Mouse (Mus musculus): ENCODE data around the gene Oser1.
A peak's percentile ranks its signal among the peaks of the same experiment; 100 is the strongest.

Oser1 gene

GRCm38 (mm10) chr2:163458539-163459265 is 34.2 kb upstream of the Oser1 start:
- Histone ChIP-seq H3K4me1 (replicated peaks; ENCODE audit: low read depth, low read length) (peaks cover 71% of the 10 kb centered on the region), H3K27me3 (ENCODE audit: insufficient read depth, low read length) (no peaks in the 10 kb centered on the region), H3K4me3 (replicated peaks; ENCODE audit: low read length) (peak overlapping the region; percentile 71), H3K9me3 (ENCODE audit: low read length) (peaks cover 21% of the 10 kb centered on the region), H3K36me3 (ENCODE audit: insufficient read depth, low read length) (peaks cover 15% of the 10 kb centered on the region; the same call in 1 of the 2 replicates)
- TF ChIP-seq POU5F1 (IDR thresholded peaks at IDR 0.05; ENCODE audit: borderline replicate concordance, low read length), result no peak
- no peak for TF ChIP-seq CTCF (conservative IDR thresholded peaks at IDR 0.05; ENCODE audit: low read length)
- TF ChIP-seq NANOG (IDR thresholded peaks at IDR 0.05; ENCODE audit: borderline replicate concordance, low read length), result no peak

- peaks cover 5% of the 10 kb centered on the region for H3K27me3 ChIP-seq (ENCODE audit: insufficient read depth, low read length)
- H3K9me3 ChIP-seq (ENCODE audit: low read length), result no peaks in the 10 kb centered on the region
- H3K4me1 ChIP-seq (replicated peaks; ENCODE audit: low read depth, low read length), result peaks cover 58% of the 10 kb centered on the region
- TF ChIP-seq POU5F1 (IDR thresholded peaks at IDR 0.05; ENCODE audit: borderline replicate concordance, low read length) (no peak), CTCF (conservative IDR thresholded peaks at IDR 0.05; ENCODE audit: low read length) (no peak), NANOG (IDR thresholded peaks at IDR 0.05; ENCODE audit: borderline replicate concordance, low read length) (no peak)
- no peaks in the 10 kb centered on the region for H3K36me3 ChIP-seq (ENCODE audit: insufficient read depth, low read length)
- peak overlapping the region; percentile 32 for H3K4me3 ChIP-seq (replicated peaks; ENCODE audit: low read length)
Observed at GRCm38 (mm10) chr2:163453378-163453777, 28.9 kb upstream of the Oser1 start.

DNA sequence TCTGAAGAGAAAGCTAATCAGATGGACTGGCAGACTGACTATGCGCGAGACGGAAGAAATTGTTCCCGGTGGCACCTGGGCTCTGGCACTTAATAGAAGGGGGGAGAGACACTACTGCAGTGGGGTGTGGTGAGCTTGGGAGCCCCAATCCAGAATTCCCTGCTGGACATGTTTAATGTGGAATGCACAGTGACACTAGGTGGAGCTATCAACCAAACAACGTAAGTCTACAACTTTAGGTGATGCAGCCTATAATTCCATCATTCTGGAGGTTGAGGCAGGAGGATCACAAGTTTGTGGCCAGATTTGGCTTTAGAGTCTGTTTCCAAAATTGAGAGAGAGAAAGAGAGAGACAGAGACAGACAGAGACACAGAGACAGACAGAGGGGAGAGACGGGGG is 28.2 kb upstream of the Oser1 start:
- Histone ChIP-seq H3K4me1 (replicated peaks; ENCODE audit: low read depth, low read length) (peaks cover 52% of the 10 kb centered on the region), H3K4me3 (replicated peaks; ENCODE audit: low read length) (no peak overlapping the region), H3K27me3 (ENCODE audit: insufficient read depth, low read length) (peaks cover 5% of the 10 kb centered on the region), H3K36me3 (ENCODE audit: insufficient read depth, low read length) (no peaks in the 10 kb centered on the region), H3K9me3 (ENCODE audit: low read length) (no peaks in the 10 kb centered on the region)
- TF ChIP-seq CTCF (conservative IDR thresholded peaks at IDR 0.05; ENCODE audit: low read length) (no peak), NANOG (IDR thresholded peaks at IDR 0.05; ENCODE audit: borderline replicate concordance, low read length) (no peak), POU5F1 (IDR thresholded peaks at IDR 0.05; ENCODE audit: borderline replicate concordance, low read length) (no peak)

GRCm38 (mm10) chr2:163450668-163451295 is 26.3 kb upstream of the Oser1 start:
- no peak overlapping the region for H3K4me3 ChIP-seq (replicated peaks; ENCODE audit: low read length)
- H3K4me1 ChIP-seq (replicated peaks; ENCODE audit: low read depth, low read length), result peaks cover 64% of the 10 kb centered on the region
- no peaks in the 10 kb centered on the region for H3K9me3 ChIP-seq (ENCODE audit: low read length)
- no peaks in the 10 kb centered on the region for H3K36me3 ChIP-seq (ENCODE audit: insufficient read depth, low read length)
- H3K27me3 ChIP-seq (ENCODE audit: insufficient read depth, low read length), result peaks cover 5% of the 10 kb centered on the region
- no peak for TF ChIP-seq CTCF (conservative IDR thresholded peaks at IDR 0.05; ENCODE audit: low read length)
- TF ChIP-seq POU5F1 (IDR thresholded peaks at IDR 0.05; ENCODE audit: borderline replicate concordance, low read length), result no peak
- no peak for TF ChIP-seq NANOG (IDR thresholded peaks at IDR 0.05; ENCODE audit: borderline replicate concordance, low read length)

DNA sequence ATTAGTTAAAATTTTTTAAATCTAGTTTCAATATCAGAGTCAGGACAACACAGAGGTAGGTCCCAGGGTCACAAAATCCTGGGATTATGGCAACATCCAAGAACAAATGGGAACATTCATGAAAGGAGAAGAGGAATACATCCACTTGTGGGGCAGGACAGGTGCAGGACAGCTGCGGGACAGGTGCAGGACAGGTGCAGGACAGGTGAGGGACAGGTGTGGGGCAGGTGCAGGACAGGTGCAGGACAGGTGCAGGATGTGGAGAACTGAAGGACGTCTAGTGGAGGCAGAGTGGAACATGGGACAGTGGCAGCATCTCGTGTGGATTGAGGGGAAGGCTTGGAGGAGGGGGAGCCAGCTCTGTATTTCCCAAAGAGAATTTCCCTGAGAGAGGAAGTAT is 24.8 kb upstream of the Oser1 start:
- Histone ChIP-seq H3K27me3 (ENCODE audit: insufficient read depth, low read length) (peaks cover 5% of the 10 kb centered on the region), H3K9me3 (ENCODE audit: low read length) (no peaks in the 10 kb centered on the region), H3K4me3 (replicated peaks; ENCODE audit: low read length) (no peak overlapping the region), H3K4me1 (replicated peaks; ENCODE audit: low read depth, low read length) (peaks cover 57% of the 10 kb centered on the region), H3K36me3 (ENCODE audit: insufficient read depth, low read length) (no peaks in the 10 kb centered on the region)
- TF ChIP-seq CTCF (conservative IDR thresholded peaks at IDR 0.05; ENCODE audit: low read length) (no peak), POU5F1 (IDR thresholded peaks at IDR 0.05; ENCODE audit: borderline replicate concordance, low read length) (no peak), NANOG (IDR thresholded peaks at IDR 0.05; ENCODE audit: borderline replicate concordance, low read length) (no peak)

DNA sequence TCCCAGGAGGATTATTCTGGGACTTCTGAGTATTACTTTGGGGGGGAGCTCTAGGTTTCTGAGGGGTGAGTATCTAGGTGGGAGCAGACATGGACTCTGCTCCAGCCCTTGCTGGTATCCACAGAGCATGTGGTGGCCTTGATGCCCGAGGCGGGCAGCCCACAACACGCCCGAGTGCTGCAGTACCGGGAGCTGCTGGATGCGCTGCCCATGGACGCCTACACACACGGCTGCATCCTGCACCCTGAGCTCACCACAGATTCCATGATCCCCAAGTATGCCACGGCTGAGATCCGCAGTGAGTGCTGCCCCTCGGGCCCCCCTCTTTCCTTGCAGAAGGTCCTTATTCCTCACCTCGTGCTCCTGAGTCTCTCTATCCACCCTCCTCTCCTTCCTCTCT is 22.9 kb upstream of the Oser1 start:
- peaks cover 50% of the 10 kb centered on the region for H3K4me1 ChIP-seq (replicated peaks; ENCODE audit: low read depth, low read length)

DNA sequence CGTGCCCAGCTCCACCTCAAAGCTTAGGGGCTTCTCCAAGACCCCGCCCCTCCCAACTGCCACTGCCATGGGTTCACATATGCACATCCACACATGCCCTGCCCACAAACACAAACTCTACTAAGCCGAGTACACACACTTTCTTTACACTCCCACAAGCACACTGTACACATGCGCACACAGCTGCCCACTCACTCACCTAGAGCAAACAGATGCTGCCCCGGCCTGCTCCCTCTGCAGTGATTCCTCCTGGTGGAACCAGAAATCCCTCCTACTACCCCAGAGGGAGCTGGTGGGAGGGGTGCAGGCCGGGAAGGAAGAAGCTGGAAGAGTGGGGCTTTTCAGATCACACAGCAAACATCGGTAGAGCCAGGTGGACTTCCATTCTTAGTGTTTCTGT is 19.5 kb upstream of the Oser1 start:
- Histone ChIP-seq H3K27me3 (ENCODE audit: insufficient read depth, low read length) (0 out of 2 replicates have a peak, but pooled peaks cover 6% of the 10 kb centered on the region), H3K4me3 (replicated peaks; ENCODE audit: low read length) (peak overlapping the region; percentile 43), H3K4me1 (replicated peaks; ENCODE audit: low read depth, low read length) (peaks cover 40% of the 10 kb centered on the region), H3K36me3 (ENCODE audit: insufficient read depth, low read length) (no peaks in the 10 kb centered on the region), H3K9me3 (ENCODE audit: low read length) (no peaks in the 10 kb centered on the region)
- TF ChIP-seq POU5F1 (IDR thresholded peaks at IDR 0.05; ENCODE audit: borderline replicate concordance, low read length) (no peak), CTCF (conservative IDR thresholded peaks at IDR 0.05; ENCODE audit: low read length) (no peak), NANOG (IDR thresholded peaks at IDR 0.05; ENCODE audit: borderline replicate concordance, low read length) (no peak)

More for the DNA sequence above, 22.9 kb upstream of the Oser1 start:
- Histone ChIP-seq H3K27me3 (ENCODE audit: insufficient read depth, low read length) (peaks cover 5% of the 10 kb centered on the region), H3K36me3 (ENCODE audit: insufficient read depth, low read length) (no peaks in the 10 kb centered on the region), H3K4me3 (replicated peaks; ENCODE audit: low read length) (no peak overlapping the region), H3K9me3 (ENCODE audit: low read length) (no peaks in the 10 kb centered on the region)
- TF ChIP-seq CTCF (conservative IDR thresholded peaks at IDR 0.05; ENCODE audit: low read length) (no peak), POU5F1 (IDR thresholded peaks at IDR 0.05; ENCODE audit: borderline replicate concordance, low read length) (no peak), NANOG (IDR thresholded peaks at IDR 0.05; ENCODE audit: borderline replicate concordance, low read length) (no peak)

- Histone ChIP-seq H3K4me1 (replicated peaks; ENCODE audit: low read depth, low read length) (peaks cover 45% of the 10 kb centered on the region), H3K27me3 (ENCODE audit: insufficient read depth, low read length) (peaks cover 10% of the 10 kb centered on the region), H3K9me3 (ENCODE audit: low read length) (no peaks in the 10 kb centered on the region), H3K4me3 (replicated peaks; ENCODE audit: low read length) (peak overlapping the region; percentile 43), H3K36me3 (ENCODE audit: insufficient read depth, low read length) (no peaks in the 10 kb centered on the region)
- TF ChIP-seq CTCF (conservative IDR thresholded peaks at IDR 0.05; ENCODE audit: low read length) (no peak), POU5F1 (IDR thresholded peaks at IDR 0.05; ENCODE audit: borderline replicate concordance, low read length) (no peak), NANOG (IDR thresholded peaks at IDR 0.05; ENCODE audit: borderline replicate concordance, low read length) (no peak)
Observed at GRCm38 (mm10) chr2:163443543-163443942, 19.0 kb upstream of the Oser1 start.

Data from E14TG2a.4 (cell line).